Comparison of ENCODE assay signal across 17 mouse cellular contexts in genomic region chr2:65170256-65170655, GRCm38 (mm10).
DNase-seq lines count a peak whose midpoint lies in the region; ATAC-seq and TF ChIP-seq lines count a peak whose summit lies in the region.
"Had no signal": no experiment of that assay in that cellular context is flagged by ENCODE, and none has a peak within 500 bp of the region (broad histone marks: within the 10 kb centered on the region; RNA-seq: fewer than 3 reads in every experiment).

No protein-coding gene starts in this region.

- intact Hi-C loops in heart, postnatal 10 days (cut with DNase I): no loop called here

- 69% methylated on average over 5 of the region's 5 CpGs for WGBS in liver, embryonic 15.5 days (ENCODE audit: insufficient replicate concordance)
- 63% methylated on average over 5 of the region's 5 CpGs for WGBS in intestine, postnatal 0 days

- no peaks in the 10 kb centered on the region for H3K9me3 ChIP-seq in liver, embryonic 15.5 days (replicated peaks)
- H3K9me3 ChIP-seq in intestine, postnatal 0 days (ENCODE audit: control insufficient read depth): no peaks in the 10 kb centered on the region
- H3K9me3 ChIP-seq: hindbrain, embryonic 10.5 days; liver, embryonic 13.5 days; neural tube, embryonic 13.5 days had no signal

- TF ChIP-seq CTCF in intestine, postnatal 0 days (IDR thresholded peaks at IDR 0.05; ENCODE audit: low read depth): no peak

- H3K27ac ChIP-seq in liver, embryonic 15.5 days (replicated peaks): 0 out of 2 replicates have a peak overlapping the region, but pooled peaks have one; percentile 20
- H3K27ac ChIP-seq in intestine, postnatal 0 days (ENCODE audit: low read depth, low read length): no peak overlapping the region
- H3K27ac ChIP-seq: hindbrain, embryonic 10.5 days; neural tube, embryonic 13.5 days had no signal

- H3K27me3 ChIP-seq in liver, embryonic 15.5 days: no peaks in the 10 kb centered on the region
- H3K27me3 ChIP-seq in intestine, postnatal 0 days (replicated peaks; ENCODE audit: control insufficient read depth, insufficient read depth, low read length): no peaks in the 10 kb centered on the region
- H3K27me3 ChIP-seq in splenic B cell, adult 2 months (ENCODE audit: control insufficient read depth, insufficient read depth, low read length, poor library complexity, severe bottlenecking): no peaks in the 10 kb centered on the region
- H3K27me3 ChIP-seq: liver, embryonic 13.5 days; neural tube, embryonic 13.5 days had no signal

- H3K4me3 ChIP-seq in liver, embryonic 15.5 days (replicated peaks): no peak overlapping the region
- H3K4me3 ChIP-seq in intestine, postnatal 0 days (ENCODE audit: low read depth, low read length): peak overlapping the region; percentile 21
- H3K4me3 ChIP-seq: hindbrain, embryonic 10.5 days; liver, embryonic 13.5 days; neural tube, embryonic 13.5 days had no signal

- DNase-seq in liver (no peak), adipocyte (ENCODE audit: low spot score) (no peak)
- peak; percentile 53 for DNase-seq in splenic B cell, adult 2 months (ENCODE audit: low read depth, low spot score)
- no peak for DNase-seq in heart, postnatal 10 days
- DNase-seq: cerebellum, postnatal 14 days; gastrocnemius, postnatal 36 days; liver, embryonic 13.5 days; lung, postnatal 10 days; right cerebral cortex, postnatal 14 days; thymus, postnatal 36 days had no signal

- H3K36me3 ChIP-seq in liver, embryonic 15.5 days (replicated peaks): no peaks in the 10 kb centered on the region
- H3K36me3 ChIP-seq in intestine, postnatal 0 days (ENCODE audit: control insufficient read depth, insufficient read depth): no peaks in the 10 kb centered on the region
- no peaks in the 10 kb centered on the region for H3K36me3 ChIP-seq in splenic B cell, adult 2 months (ENCODE audit: control insufficient read depth, insufficient read depth, low read length, poor library complexity, severe bottlenecking)
- H3K36me3 ChIP-seq: G1E; hindbrain, embryonic 10.5 days; liver, embryonic 13.5 days; neural tube, embryonic 13.5 days had no signal

- ATAC-seq in liver, embryonic 15.5 days (ENCODE audit: insufficient read depth): no peak
- ATAC-seq in granulocyte monocyte progenitor cell, adult 5-6 weeks (replicated peaks; ENCODE audit: poor library complexity, severe bottlenecking): peak; percentile 70
- no peak for ATAC-seq in intestine, postnatal 0 days

- H3K4me1 ChIP-seq in liver, embryonic 15.5 days (replicated peaks): peaks cover 4% of the 10 kb centered on the region; the same call in 1 of the 2 replicates
- no peaks in the 10 kb centered on the region for H3K4me1 ChIP-seq in intestine, postnatal 0 days (replicated peaks; ENCODE audit: control insufficient read depth, insufficient read depth, low read length)
- H3K4me1 ChIP-seq: hindbrain, embryonic 10.5 days; neural tube, embryonic 13.5 days had no signal

- H3K9ac ChIP-seq in liver, embryonic 15.5 days: no peak overlapping the region
- no peak overlapping the region for H3K9ac ChIP-seq in intestine, postnatal 0 days (ENCODE audit: low read depth, low read length)
- H3K9ac ChIP-seq: liver, embryonic 13.5 days; neural tube, embryonic 13.5 days had no signal

- H3K4me2 ChIP-seq in liver, embryonic 15.5 days: peak overlapping the region; percentile 31; the same call in 1 of the 2 replicates
- peak overlapping the region; percentile 64 for H3K4me2 ChIP-seq in intestine, postnatal 0 days (replicated peaks; ENCODE audit: low read depth)
- H3K4me2 ChIP-seq: midbrain, embryonic 11.5 days; neural tube, embryonic 13.5 days had no signal
